Mouse (Mus musculus): ENCODE measurements at regions not wholly inside any gene's neighbourhood (a gene's known extent, or its start where the extent isn't known, plus 50 kb on each side); places are given as distances from the start of the nearest gene placed in this dataset.

DNA sequence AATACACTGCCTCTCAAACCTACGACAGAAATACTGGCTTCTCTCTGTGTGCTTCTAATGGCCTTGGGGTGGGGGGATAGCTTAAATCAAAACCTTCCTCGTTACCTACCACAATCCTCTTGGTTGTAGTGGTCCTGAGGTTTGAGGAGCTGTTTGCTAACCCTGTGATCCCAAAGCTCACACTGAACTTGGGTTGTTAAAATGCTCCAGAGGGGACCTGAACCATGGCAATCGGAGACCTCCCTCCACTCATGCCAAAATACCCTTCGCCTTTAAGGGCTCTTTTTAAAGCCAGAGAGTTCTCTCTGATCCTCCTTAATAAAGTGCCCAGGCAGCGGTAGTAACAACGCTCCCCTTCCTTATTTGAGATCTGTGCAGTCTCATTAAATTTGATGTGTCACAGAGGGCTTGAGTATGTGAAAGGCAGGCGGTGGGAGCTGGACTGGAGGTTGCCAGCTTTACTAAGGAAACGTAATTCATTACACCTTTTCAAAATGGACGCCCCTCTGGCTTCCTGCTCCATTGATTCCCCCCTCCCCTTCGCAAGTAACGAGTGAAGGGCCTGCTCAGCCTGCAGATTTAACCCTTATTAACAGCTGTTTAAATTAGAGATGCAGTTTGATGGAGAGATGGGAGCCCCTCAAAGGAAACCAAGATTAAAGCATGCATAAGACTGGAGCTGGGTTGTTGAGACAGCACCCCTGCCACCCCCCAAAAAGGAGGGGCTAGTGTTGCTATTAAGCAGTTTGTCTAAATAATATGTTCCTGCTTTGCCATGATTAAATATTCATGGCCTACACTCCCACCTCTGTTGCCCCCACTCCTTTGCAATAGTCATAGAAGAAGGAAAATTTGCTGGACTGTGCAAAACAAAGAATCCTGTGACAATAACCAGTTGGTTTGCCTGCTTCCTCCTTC is 289.4 kb downstream of the Sorl1 start:
- no peak for DNase-seq (ENCODE audit: low read depth, low spot score)

DNA sequence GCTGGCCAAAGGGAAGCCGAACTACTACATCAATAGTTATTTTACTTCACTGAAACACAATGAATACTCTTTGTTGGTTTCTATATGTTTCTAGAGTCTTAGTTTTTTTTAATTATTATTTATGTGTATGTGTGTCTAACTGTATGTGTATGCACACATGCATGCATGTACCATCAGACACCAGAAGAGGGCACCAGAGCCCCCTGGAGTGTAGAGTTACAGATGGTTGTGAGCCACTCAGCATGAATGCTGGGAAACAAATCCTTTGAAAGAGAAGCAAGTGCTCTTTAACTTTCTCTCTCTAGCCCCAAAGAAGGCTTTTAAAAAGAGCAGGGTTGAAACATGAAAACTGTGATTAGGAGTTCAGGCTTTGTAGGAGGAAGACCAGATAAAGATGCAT is 290.7 kb downstream of the Sorl1 start:
- DNase-seq (ENCODE audit: low read depth, low spot score), result no peak

DNA sequence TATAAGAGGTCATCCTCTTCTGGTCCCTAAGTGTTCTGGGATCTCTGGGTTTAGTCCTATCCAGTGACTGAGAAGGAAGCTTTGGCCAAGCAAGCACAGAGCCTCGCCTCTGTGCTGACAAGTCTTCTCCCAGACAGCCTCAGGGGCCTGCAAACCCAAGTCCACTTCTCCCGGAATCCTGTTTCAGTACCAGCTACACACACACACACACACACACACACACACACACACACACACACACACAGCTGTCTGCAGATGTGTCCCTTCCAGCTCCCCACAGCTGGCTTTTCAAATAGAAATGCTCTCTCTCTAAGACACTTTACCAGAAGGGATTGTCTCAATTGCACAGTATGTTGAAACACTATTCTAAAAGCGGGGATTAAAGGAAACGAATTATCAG is 296.7 kb downstream of the Sorl1 start:
- DNase-seq (ENCODE audit: low read depth, low spot score), result no peak

DNA sequence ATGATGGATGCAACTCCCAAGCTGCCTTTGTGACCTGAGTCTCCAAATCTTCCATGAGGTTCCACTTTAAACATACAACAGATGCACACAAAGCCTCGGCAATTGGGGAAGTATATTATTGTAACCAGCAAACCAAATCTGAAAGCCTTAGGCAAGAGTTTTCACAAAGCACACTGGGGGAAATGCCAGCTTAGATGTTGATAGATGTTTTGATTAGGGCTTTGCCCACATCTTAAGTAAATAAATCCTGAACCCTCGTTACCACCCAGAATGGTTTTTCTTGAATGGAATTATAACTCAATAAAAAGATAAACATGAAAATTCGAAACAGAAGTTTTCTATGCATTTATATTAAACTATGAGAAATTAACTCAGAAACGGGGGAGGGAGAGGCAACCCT is 302.7 kb downstream of the Sorl1 start:
- no peak for DNase-seq (ENCODE audit: low read depth, low spot score)

DNA sequence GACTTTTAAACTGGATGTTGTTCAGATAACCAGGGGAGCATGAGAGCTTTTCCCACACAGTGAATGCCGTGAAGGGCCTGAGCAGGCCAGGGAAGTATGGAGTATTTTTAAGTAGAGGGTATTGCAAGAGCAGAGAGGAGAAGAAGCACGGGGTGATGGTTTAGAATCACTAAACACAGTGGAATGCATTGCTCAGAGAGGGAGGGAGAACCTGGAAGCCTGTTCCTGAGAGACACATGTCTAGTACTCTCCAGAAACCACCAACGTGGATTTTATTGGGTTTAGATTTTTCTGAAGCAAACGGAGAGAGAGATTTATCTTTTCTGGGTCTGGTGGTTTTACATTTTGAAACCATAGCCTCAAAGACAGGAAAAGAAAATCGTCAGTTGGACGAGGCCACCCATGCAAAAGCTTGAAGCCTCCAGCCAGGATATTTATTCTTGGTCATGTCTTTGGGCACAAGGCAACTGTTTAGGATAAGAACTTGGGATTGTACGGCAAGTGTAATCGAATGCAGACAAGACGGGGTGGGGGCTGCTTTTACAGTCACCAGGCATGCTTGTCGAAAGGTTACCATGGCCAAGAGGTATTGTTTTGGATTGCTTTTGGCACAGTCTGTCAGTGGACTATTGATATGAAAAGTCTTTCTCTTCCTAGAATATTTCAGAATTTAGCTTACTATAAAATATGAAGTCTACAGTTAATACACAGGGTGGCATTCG is 306.2 kb downstream of the Sorl1 start:
- DNase-seq (ENCODE audit: low read depth, low spot score), result no peak

DNA sequence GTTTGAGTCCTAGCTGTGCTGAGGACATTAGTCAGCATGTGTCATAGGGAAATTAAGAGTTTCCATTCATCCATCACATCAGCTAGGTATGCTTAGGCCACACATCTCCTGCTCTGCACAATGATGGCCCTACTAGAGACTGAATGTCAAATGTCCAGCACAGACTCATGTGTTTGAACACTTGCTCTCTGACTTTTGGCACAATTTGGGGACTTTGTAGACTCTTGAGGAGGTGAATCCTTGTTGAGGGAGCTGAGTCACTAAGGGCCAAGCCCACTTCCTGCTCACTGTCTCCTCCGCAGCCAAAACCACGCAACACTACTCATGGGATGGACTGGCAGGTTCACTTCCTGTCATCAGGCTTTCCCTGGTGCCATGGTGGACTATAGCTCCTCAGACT is 308.2 kb downstream of the Sorl1 start:
- DNase-seq (ENCODE audit: low read depth, low spot score), result no peak

DNA sequence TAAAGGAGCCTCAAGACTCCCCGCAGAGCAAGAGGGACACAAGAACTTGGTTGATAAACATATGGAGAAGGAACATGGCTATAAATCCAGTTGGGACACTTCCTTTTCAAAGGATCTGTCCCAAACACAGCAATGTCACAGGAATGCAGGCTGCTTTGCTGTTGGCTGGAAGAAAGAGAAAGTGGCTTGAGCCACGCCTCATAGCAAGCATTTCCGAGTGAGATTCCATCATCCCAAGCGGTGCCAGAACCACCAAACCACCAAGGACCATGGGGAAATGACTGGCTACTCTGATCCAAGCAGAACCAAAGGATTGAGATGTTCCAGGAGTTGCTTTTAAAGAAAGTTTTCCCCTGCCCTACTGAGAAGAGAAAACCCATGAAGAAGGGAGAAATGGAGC is 314.8 kb downstream of the Sorl1 start:
- no peak for DNase-seq (ENCODE audit: low read depth, low spot score)

DNA sequence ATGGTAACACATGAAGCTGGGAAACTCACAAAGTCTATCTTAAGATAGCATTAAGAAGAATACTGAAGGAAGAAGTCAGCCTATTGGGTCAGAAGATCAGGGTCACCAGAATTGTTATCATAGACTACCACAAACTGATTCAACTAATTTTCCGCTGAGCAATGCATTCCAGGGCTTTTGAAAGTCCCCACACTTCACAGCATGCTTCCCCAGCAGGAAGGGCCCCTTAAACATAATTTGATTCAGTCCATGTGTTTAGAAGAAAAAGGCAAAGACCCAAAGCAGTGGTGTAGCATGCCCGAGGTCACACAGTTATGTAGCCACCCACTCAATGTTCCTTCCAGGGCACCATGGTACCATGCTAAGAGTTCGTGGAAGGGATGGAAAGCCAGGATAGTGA is 315.3 kb downstream of the Sorl1 start:
- DNase-seq (ENCODE audit: low read depth, low spot score), result no peak

DNA sequence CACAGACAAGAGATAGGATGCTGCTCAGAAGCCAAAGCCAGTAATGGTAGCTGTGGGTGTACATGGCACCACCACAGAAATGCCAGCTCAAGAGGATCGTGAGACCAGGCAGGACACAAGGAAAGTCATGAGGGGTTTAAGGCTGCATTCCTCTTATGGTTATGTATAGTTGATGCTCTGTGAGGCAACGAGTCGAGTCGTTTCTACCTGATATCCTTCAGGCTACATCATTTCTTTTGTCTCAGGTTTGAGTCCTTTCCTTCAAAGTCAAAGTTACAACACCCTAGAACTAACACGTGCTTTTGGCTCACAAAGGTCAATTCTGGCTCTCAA is 317.8 kb downstream of the Sorl1 start:
- DNase-seq (ENCODE audit: low read depth, low spot score), result no peak

DNA sequence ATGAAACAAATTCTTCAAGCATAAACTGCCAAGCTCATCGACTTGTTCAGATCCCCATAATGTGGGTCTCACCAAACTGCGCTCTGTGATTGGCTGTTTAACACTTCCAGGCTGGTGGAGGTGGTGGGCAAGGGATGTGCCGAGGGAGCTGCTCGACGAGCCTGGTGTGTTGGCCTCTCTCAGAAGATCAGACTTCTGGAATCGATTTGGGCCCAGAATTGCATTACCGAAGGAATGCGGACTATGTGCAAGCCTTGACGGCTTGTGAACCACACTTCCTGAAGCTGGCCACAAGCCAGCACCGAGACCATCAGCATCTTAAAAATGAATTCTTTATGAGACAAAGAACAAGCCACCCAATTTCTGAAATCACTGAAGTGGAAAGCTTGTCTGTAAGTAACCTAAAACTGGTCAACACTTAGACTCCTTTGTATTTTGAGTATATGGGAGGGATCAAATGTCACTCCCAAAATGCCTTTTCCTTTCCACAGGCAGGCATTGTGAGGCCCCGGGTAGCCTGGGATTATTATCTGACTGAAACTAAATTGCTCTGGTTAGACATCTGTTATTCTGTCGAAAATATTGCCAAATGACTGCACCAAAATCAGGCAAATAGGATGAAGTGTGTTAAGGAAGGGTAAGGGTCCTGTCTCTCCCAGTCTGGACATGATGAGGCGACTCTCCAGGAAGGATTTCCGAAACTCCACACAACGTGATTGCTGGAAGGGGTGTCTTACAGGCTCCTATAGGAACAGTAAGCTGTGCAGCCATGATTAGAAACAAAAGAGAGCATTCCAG is 318.4 kb downstream of the Sorl1 start:
- no peak for DNase-seq (ENCODE audit: low read depth, low spot score)

DNA sequence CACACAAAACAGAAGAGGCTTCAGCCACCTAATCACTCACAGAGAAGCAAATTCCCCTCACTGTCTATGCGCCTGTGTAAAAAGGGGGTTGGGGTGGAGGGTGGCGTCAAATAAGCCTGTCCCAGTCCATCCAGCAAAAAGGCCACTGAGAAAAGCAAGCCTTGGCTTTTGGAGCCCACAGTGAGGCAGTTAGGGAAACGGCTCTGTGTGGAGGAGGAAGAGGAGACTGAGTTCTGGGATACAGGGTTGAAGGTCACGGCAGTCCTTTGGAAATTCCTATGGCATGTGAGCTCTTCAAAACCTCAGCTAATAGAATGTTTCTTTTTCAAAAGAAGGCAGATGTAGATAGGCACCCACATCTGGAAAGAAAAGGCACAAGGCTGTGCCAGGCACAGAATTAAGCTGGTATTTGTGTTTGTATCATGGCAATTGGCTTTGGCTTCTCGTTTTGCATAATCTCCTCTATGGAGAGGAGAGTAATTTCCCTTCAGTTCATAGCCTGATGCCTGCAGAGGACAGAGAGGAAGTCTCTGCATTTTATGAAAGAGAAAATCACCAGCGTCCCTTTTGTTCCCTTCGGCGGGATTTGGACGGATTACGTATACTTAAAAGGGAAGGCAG is 319.3 kb downstream of the Sorl1 start:
- DNase-seq (ENCODE audit: low read depth, low spot score), result peak; percentile 32

DNA sequence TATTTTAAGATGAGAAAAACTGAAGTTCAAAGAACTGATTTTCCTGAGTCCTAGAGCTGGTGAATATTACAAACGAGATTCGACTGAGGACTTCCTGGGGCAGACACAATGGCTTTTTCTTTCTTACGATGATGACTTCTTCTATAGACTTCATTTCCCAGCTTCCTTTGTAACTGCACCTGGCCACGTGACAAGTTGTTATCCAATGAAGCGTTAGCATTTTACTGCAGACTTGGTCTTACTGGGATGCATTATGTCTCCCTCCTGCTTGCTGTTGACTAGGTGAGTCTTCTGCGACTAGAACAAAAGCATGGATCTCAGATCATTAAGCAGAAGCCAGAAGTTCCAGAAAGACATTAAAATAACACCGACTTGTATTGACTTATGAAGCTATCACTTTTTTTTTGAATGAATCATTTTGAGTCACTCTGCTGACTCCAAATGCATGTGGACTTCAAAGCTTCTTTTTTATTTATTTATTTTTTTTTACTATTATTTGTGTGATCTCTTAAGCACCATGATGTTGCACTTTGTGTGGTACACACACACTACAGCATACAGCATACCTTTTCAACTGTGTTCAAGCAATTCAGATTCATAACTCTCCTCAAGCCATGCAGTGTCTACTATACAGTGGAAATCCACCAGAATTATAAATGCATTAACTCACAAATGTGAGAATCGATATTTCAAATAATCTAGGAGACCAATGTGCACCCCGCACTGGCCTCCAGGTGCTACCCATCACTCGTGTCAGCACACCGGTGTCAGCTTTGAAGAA is 320.2 kb downstream of the Sorl1 start:
- peak; percentile 83 for DNase-seq (ENCODE audit: low read depth, low spot score)

DNA sequence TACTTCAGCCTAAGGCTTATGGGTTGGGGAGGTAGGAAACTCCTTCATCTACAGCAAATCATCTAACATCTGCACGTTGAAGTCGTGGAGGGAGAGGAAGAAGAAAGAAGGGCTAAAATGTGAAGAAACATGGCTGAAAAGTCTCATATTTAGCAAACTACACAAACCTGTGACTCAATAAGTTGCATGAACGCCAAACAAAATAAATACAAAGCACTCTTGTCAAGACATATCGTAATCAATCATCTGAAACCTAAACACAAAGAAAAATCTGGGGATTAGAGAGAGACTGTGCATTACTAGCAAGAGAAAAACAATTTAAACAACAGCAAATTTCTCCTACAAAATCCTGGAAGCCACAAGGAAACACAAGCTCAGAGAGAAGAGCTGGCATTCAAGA is 322.7 kb downstream of the Sorl1 start:
- no peak for DNase-seq (ENCODE audit: low read depth, low spot score)

DNA sequence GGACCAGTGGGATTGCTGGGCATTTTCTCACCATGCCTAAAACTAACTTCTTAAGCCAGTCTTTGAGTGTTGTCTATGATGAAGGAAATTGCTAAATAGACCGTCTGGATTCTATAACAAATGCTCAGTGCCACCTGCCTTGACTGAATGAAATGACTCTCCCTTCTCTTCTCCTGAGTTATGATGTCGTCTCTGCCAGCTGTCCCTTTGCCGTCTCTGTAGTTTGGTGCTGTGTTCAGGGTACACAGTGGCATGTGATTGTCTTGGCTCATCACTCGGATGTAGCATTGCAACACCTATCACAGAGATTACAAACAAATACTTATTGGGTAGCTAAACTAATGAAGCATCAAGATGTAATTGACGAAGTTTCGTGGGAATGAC is 331.3 kb downstream of the Sorl1 start:
- DNase-seq (ENCODE audit: low read depth, low spot score), result no peak

DNA sequence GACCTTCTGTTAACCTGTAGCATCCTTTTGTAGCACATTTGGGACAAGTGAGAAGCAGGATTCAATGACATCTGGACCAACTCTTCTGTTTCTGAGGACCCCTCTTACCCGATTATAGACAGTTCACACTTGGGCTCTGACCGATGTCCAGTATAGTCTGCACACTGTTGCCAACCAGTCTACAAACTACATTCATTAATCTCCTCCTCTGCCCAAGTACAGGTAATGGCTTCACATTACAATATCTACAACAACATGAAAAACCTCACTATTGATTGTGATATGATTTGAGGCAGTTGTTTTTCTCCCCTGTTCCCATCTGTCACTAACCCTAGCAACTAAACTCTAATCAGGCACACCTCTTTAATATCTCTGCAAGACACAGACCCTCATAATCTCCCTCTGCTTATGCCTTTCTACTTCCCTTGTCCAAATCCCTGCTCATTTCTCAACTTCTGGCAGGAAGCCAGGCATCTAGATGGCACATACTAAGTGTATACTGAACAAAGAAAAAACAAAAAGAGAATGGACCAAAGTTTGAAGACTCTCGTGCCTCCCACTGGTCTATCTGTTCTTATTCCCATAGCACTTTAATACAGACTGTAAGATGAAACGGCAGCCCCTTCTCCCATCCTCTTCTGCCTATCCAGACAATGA is 331.8 kb downstream of the Sorl1 start:
- no peak for DNase-seq (ENCODE audit: low read depth, low spot score)

DNA sequence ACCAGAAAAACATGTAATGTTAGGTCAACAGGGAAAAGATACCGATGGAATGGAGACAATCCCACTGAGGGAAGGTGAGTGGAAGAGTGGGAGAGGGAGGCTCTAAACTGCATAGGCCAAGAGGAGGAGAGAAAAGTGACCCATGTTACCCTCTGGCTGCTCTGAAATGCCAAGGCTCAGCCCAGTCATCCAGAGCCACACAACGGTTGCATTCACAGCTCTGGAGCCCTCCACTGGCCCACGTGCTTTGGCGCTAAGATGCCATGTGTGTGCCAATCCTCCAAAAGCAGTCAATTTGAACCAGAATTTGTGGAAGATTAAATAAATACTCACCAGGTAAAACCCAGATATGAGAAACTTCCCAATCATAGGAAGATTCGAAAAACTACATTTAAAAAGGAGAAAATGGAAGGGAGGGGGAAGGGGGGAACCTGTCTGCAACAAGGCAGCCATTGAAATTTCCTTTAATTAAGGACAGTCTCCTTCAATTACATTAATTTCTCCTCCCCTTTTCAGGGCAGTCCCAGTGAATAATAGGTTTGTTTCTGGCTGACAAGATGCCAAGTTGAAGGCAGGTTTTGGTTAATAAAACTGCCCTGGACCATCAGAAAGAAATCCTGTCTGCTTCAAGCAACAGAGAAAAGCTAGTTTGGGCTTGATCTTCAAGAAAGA is 332.5 kb downstream of the Sorl1 start:
- peak; percentile 87 for DNase-seq (ENCODE audit: low read depth, low spot score)

DNA sequence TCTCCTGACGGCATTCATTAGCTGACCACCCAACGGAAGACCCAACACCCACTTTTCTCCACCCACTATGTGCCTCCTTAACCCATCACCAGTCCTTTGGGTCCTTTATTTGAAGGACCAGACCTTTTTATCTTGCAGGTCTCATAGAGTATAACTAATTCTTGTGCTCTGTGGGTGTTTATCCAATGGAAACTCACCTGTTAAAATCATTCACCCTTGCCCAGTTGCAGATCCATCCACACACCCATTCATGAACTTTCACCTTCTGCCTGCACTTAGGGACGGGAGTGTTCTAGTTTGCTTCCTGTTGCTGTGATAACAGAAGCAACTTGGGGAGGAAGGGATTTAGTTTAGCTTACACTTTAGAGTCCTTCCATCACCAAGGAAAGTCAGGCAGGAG is 339.0 kb downstream of the Sorl1 start:
- DNase-seq (ENCODE audit: low read depth, low spot score), result no peak

DNA sequence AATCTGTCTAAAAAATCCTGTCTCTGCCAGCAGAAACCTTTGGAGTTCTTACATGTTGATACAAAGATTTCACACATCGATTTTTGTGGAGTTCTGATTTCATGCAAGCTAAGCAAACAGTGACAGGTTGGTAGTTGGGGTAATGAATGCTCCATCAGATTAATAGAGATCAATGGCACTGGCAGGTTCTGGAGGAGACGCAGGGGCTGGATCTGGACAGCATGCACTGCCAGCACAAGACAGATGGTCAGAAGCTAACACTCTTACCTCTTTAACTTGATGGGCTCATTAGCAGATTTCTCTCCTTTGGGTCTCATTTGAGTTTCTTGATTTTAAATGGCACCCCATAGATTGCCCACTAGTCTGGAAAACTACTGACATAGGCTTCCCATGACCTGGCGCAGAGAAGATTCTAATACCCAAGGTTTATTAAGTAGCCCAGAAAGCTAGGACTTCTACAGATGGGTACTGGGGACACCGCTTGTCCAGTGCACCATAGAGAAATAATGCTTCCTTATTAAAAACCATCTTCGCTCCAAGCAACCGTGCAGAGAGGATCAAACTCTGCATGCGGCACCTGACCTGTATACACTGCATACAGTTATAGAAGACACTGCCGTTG is 351.7 kb downstream of the Sorl1 start:
- no peak for DNase-seq (ENCODE audit: low read depth, low spot score)

DNA sequence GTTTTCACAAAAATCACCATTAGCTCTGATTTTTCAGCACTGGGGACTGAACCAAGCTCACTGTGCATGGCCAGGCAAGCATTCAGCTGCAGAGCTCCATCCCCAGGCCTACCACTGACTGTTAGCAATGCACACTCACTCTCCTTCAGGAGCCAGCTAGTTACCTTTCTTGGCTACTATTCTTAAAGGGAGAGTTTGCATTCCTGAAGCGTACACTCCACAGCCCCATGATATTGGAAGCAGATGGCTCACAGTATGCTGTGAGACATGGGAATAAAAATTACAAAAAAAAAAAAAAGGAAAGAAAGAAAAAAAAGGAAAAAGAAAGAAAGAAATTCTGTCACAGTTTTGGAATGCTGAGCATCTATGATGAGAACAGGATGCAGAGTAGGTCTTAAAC is 352.8 kb downstream of the Sorl1 start:
- no peak for DNase-seq (ENCODE audit: low read depth, low spot score)

DNA sequence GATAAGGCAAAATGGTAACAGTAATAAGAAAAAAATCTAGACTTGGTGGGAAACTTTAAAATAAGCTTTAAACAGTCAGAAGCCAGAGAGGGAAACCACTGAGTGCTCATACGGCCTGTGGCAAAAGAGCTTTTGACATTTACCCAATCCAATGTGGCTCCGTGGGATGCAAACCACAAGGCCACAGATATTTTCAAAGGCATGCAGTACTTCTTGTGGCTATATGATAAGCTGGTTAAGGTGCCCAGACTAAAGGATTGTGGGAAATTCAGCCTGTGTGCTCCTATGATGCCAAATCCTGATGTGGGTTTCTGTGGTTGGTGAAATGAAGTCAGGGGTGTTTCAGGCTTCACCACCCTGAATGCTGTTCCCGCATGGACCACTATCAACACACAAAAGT is 355.8 kb downstream of the Sorl1 start:
- DNase-seq (ENCODE audit: low read depth, low spot score), result no peak

All from brain, adult 2 months (tissue).